ENCODE assay signal across 14 mouse cellular contexts in the genomic region with DNA sequence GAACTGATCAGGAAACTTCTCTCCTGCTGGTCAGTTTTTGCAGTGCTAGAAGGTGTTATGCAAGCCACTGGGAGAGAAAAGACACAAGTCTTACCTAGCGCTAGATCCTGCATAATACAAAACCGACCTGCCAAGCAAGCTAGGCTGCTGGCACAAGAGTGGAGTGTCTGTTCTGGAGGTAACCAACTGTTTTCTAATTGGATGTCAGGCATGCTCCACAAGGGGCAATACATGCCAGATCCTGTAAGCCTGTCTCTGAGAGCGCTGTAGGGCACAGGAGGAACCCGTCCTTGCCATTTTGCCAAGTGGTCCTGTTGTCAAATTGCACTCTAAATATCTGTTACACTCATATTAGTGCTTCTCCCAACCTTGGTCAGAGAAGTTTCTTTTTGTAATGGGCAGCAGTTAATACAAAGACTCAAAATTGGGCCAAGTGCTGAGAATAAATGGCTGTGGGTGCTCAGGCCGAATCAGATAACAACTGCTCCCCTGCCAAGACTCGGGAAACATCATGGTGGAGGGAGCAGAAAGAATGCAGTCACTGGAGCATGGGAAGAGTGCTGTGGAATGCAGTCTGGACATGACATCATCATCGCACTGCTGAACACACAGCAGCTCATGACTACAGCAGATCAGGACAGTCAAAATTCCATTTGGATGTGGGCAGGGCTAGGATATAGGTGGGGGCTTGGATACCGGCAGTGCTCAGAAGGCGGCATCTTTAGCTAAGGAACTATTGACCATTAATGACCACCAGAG. TPM values are rescaled to one million over a fixed set of nuclear protein-coding genes. Genes with fewer than 3 reads are reported as not detected.
DNase-seq lines count a peak whose midpoint lies in the region; ATAC-seq and TF ChIP-seq lines count a peak whose summit lies in the region.
"Had no signal": no experiment of that assay in that cellular context is flagged by ENCODE, and none has a peak within 500 bp of the region (broad histone marks: within the 10 kb centered on the region; RNA-seq: fewer than 3 reads in every experiment).

No protein-coding gene starts in this region.

- peaks cover 6% of the 10 kb centered on the region; the same call in 1 of the 2 replicates for H3K4me1 ChIP-seq in forebrain, postnatal 0 days (ENCODE audit: insufficient read depth)
- no peaks in the 10 kb centered on the region for H3K4me1 ChIP-seq in lung, postnatal 0 days (ENCODE audit: insufficient read depth, low read depth, low read length)
- H3K4me1 ChIP-seq in kidney, embryonic 14.5 days (ENCODE audit: control insufficient read depth, insufficient read depth, low read length), result no peaks in the 10 kb centered on the region
- H3K4me1 ChIP-seq in lung, adult 2 months (ENCODE audit: control insufficient read depth, insufficient read depth, low read length), result no peaks in the 10 kb centered on the region
- H3K4me1 ChIP-seq: liver, embryonic 13.5 days had no signal

- 0 out of 2 replicates have a peak overlapping the region, but pooled peaks have one; percentile 29 for H3K27ac ChIP-seq in forebrain, postnatal 0 days (ENCODE audit: low read depth, low read length)
- H3K27ac ChIP-seq in lung, postnatal 0 days (ENCODE audit: low read length), result no peak overlapping the region
- no peak overlapping the region for H3K27ac ChIP-seq in kidney, embryonic 14.5 days (ENCODE audit: low read depth, low read length)
- H3K27ac ChIP-seq: embryonic facial prominence, embryonic 12.5 days; liver, embryonic 13.5 days had no signal

- H3K4me3 ChIP-seq in forebrain, postnatal 0 days (ENCODE audit: low read depth, low read length), result no peak overlapping the region
- H3K4me3 ChIP-seq in lung, postnatal 0 days (ENCODE audit: low read depth, low read length), result no peak overlapping the region
- H3K4me3 ChIP-seq in kidney, embryonic 14.5 days (ENCODE audit: low read length), result no peak overlapping the region
- no peak overlapping the region for H3K4me3 ChIP-seq in lung, adult 2 months (replicated peaks; ENCODE audit: extremely low read depth, low read depth, low read length)
- H3K4me3 ChIP-seq: embryonic facial prominence, embryonic 12.5 days; liver, embryonic 13.5 days had no signal

- peak; percentile 43; the same call in 1 of the 2 replicates for ATAC-seq in forebrain, postnatal 0 days
- no peak; the same call in 1 of the 2 replicates for ATAC-seq in lung, postnatal 0 days
- ATAC-seq in kidney, embryonic 14.5 days (ENCODE audit: low FRiP score, low TSS enrichment), result no peak

- H3K36me3 ChIP-seq in forebrain, postnatal 0 days (ENCODE audit: insufficient read depth), result no peaks in the 10 kb centered on the region
- H3K36me3 ChIP-seq in lung, postnatal 0 days (ENCODE audit: insufficient read depth, low read length), result no peaks in the 10 kb centered on the region
- H3K36me3 ChIP-seq in kidney, embryonic 14.5 days (ENCODE audit: control insufficient read depth, insufficient read depth, low read length), result no peaks in the 10 kb centered on the region
- H3K36me3 ChIP-seq: embryonic facial prominence, embryonic 12.5 days; liver, embryonic 13.5 days had no signal

- no peak for TF ChIP-seq POLR2A in lung, adult 2 months (IDR thresholded peaks at IDR 0.05; ENCODE audit: borderline replicate concordance, extremely low read depth, low read depth, low read length)

- H3K4me2 ChIP-seq in forebrain, postnatal 0 days (ENCODE audit: low read depth), result no peak overlapping the region
- H3K4me2 ChIP-seq in lung, postnatal 0 days (replicated peaks; ENCODE audit: low read depth, low read length), result no peak overlapping the region
- H3K4me2 ChIP-seq in kidney, embryonic 14.5 days (replicated peaks; ENCODE audit: low read depth, low read length), result no peak overlapping the region
- H3K4me2 ChIP-seq: embryonic facial prominence, embryonic 12.5 days; liver, embryonic 13.5 days had no signal

- no peak overlapping the region for H3K9ac ChIP-seq in forebrain, postnatal 0 days
- no peak overlapping the region for H3K9ac ChIP-seq in lung, postnatal 0 days (replicated peaks; ENCODE audit: low read depth)
- no peak overlapping the region for H3K9ac ChIP-seq in kidney, embryonic 14.5 days (ENCODE audit: low read depth, low read length)
- H3K9ac ChIP-seq: embryonic facial prominence, embryonic 12.5 days; liver, embryonic 13.5 days had no signal

- H3K9me3 ChIP-seq in forebrain, postnatal 0 days (ENCODE audit: low read length), result no peaks in the 10 kb centered on the region
- no peaks in the 10 kb centered on the region for H3K9me3 ChIP-seq in lung, postnatal 0 days (ENCODE audit: low read length)
- no peaks in the 10 kb centered on the region for H3K9me3 ChIP-seq in kidney, embryonic 14.5 days (ENCODE audit: control insufficient read depth, low read length)
- H3K9me3 ChIP-seq: embryonic facial prominence, embryonic 12.5 days; liver, embryonic 13.5 days had no signal

- 33% methylated on average over 9 of the region's 9 CpGs for WGBS in forebrain, postnatal 0 days
- WGBS in lung, postnatal 0 days, result 60% methylated on average over 9 of the region's 9 CpGs
- WGBS in kidney, embryonic 14.5 days, result 63% methylated on average over 9 of the region's 9 CpGs
- 59% methylated on average over 9 of the region's 9 CpGs for WGBS in lung, adult 2 months

- TF ChIP-seq CTCF in forebrain, postnatal 0 days (IDR thresholded peaks at IDR 0.05; ENCODE audit: low read depth), result 0 out of 2 replicates have a peak, but pooled peaks have one; percentile 10
- TF ChIP-seq CTCF in lung, postnatal 0 days (IDR thresholded peaks at IDR 0.05), result no peak
- no peak for TF ChIP-seq CTCF in lung, adult 2 months (IDR thresholded peaks at IDR 0.05; ENCODE audit: insufficient read depth, low read length)

- DNase-seq in heart, adult 11 months, result peak; percentile 77
- DNase-seq in heart, postnatal 25 days (ENCODE audit: low spot score), result no peak
- DNase-seq in 3T3-L1 (ENCODE audit: low read depth, low spot score), result peak; percentile 47
- DNase-seq in cerebellum, adult 11 months, result peak; percentile 70
- peak; percentile 22 for DNase-seq in forebrain, postnatal 0 days
- DNase-seq in lung, postnatal 0 days (ENCODE audit: low spot score), result no peak
- no peak for DNase-seq in lung, adult 2 months
- DNase-seq: gastrocnemius, postnatal 25 days; layer of hippocampus, adult 9-11 months; liver, embryonic 13.5 days; right cerebral cortex, adult 18-20 months had no signal

- intact Hi-C loops in heart, postnatal 25 days (cut with DNase I), result no loop called here

- TF ChIP-seq EP300 in lung, postnatal 0 days (IDR thresholded peaks at IDR 0.05), result no peak

- H3K27me3 ChIP-seq in forebrain, postnatal 0 days (ENCODE audit: insufficient read depth, low read length), result no peaks in the 10 kb centered on the region
- H3K27me3 ChIP-seq in lung, postnatal 0 days (replicated peaks; ENCODE audit: insufficient read depth, low read length), result no peaks in the 10 kb centered on the region
- H3K27me3 ChIP-seq in kidney, embryonic 14.5 days (ENCODE audit: control insufficient read depth, insufficient read depth, low read length), result no peaks in the 10 kb centered on the region
- H3K27me3 ChIP-seq: embryonic facial prominence, embryonic 12.5 days; liver, embryonic 13.5 days had no signal

RNA-seq across cellular contexts. Expression of gene Elmod1, which starts 7.3 kb away (rescaled TPM):
- total RNA-seq in heart, postnatal 25 days (2021), result under 1 TPM; 0.10 to 0.22 TPM
- total RNA-seq in forebrain, postnatal 0 days (2014; rRNA removed), result 114 and 134 TPM in 2 replicates
- polyA plus RNA-seq in forebrain, postnatal 0 days (2015; fragmentation: Nextera tagmentation; extraction: Ambion mirVana), result 19.8 and 27.2 TPM in 2 replicates
- polyA plus RNA-seq in lung, postnatal 0 days (2015; fragmentation: Nextera tagmentation; extraction: Ambion mirVana), result 1.2 and 1.8 TPM in 2 replicates
- 0.24 and 0.41 TPM in 2 replicates for polyA plus RNA-seq in kidney, embryonic 14.5 days (2014; fragmentation: Nextera tagmentation; extraction: Ambion mirVana)
- polyA plus RNA-seq in lung, adult 2 months (2012; rRNA removed), result 1.7 and 2.6 TPM in 2 replicates
- total RNA-seq: gastrocnemius, postnatal 25 days; megakaryocyte, adult 5-6 weeks had no signal

Comparison
In these comparisons a context has a peak if more than half of its experiments do, and no peak if none do; other contexts are left out.
1. DNase-seq: peak in heart, adult 11 months (single experiment), 3T3-L1 (single experiment), cerebellum, adult 11 months (single experiment) and forebrain, postnatal 0 days (single experiment); none in heart, postnatal 25 days (single experiment), lung, postnatal 0 days (single experiment) and lung, adult 2 months (single experiment).